Mouse (Mus musculus): Measurements from ENCODE around the gene Hist1h1e. TPM values are rescaled to one million over a fixed set of nuclear protein-coding genes. Genes with fewer than 3 reads are reported as not detected.
"Not testable (repeated sequence)": the region's sequence is repeated elsewhere in the genome, so short reads cannot be mapped to it uniquely, and the experiment has no call there.

The Hist1h1e gene
- total RNA-seq, 2 experiments from 2014 or later = 38.1 to 46.3 TPM

GRCm38 (mm10) chr13:23593051-23593770, 29.1 kb downstream of the Hist1h1e start:
- intact Hi-C loops (cut with DNase I) = no loop called here
- no peak for DNase-seq

- no peak for DNase-seq
- intact Hi-C loops (cut with DNase I) = no loop called here
These were observed 29.7 kb downstream of the Hist1h1e start for GRCm38 (mm10) chr13:23592614-23593013.

GRCm38 (mm10) chr13:23591886-23592285, 30.5 kb downstream of the Hist1h1e start:
- DNase-seq; intact Hi-C loops (cut with DNase I): not testable (repeated sequence)

GRCm38 (mm10) chr13:23591206-23591605, 31.2 kb downstream of the Hist1h1e start:
- intact Hi-C loops (cut with DNase I) = no loop called here
- no peak for DNase-seq

- no peak for DNase-seq
- intact Hi-C loops (cut with DNase I) = loop anchor here (5.0 to 10.0 kb wide), 3 partner anchors 150 to 1872 kb away; partner anchors contain the start of genes Hist1h1b, Hist1h1c, Hist1h2ai and Hist1h2an
These were observed 35.5 kb downstream of the Hist1h1e start for GRCm38 (mm10) chr13:23586940-23587225.

- intact Hi-C loops (cut with DNase I) = loop anchor here (5.0 to 10.0 kb wide), 3 partner anchors 151 to 1872 kb away; partner anchors contain the start of genes Hist1h1b, Hist1h1c, Hist1h2ai and Hist1h2an
- DNase-seq = no peak
These were observed 36.0 kb downstream of the Hist1h1e start for GRCm38 (mm10) chr13:23586099-23586939.

- intact Hi-C loops (cut with DNase I) = loop anchor here (1.0 to 10.0 kb wide), 5 partner anchors 37 to 1871 kb away; partner anchors contain the start of genes Hist1h1b, Hist1h1c, Hist1h1e and Hist1h2ai
These were observed 36.8 kb downstream of the Hist1h1e start for GRCm38 (mm10) chr13:23585442-23586098.

GRCm38 (mm10) chr13:23585029-23585441, 37.3 kb downstream of the Hist1h1e start:
- intact Hi-C loops (cut with DNase I) = loop anchor here (1.0 to 10.0 kb wide), 5 partner anchors 38 to 1870 kb away; partner anchors contain the start of genes Hist1h1b, Hist1h1c, Hist1h1e and Hist1h2ai
- peak; percentile 73 to 80 for DNase-seq

More at GRCm38 (mm10) chr13:23585442-23586098, 36.8 kb downstream of the Hist1h1e start:
- peak; percentile 68 to 75 for DNase-seq

- intact Hi-C loops (cut with DNase I) = loop anchor here (2.0 to 10.0 kb wide), 8 partner anchors 38 to 1870 kb away; partner anchors contain the start of genes Hist1h1b, Hist1h1e, Hist1h1t and Hist1h2ac
- no peak for DNase-seq
These were observed 38.0 kb downstream of the Hist1h1e start for GRCm38 (mm10) chr13:23584331-23584730.

- intact Hi-C loops (cut with DNase I) = loop anchor here (2.0 to 10.0 kb wide), 8 partner anchors 39 to 1869 kb away; partner anchors contain the start of genes Hist1h1b, Hist1h1e, Hist1h1t and Hist1h2ac
- no peak for DNase-seq
These were observed 38.8 kb downstream of the Hist1h1e start for GRCm38 (mm10) chr13:23583387-23584068.

GRCm38 (mm10) chr13:23582219-23583056, 39.9 kb downstream of the Hist1h1e start:
- DNase-seq = no peak
- intact Hi-C loops (cut with DNase I) = loop anchor here (5.0 to 10.0 kb wide), 7 partner anchors 50 to 1868 kb away; partner anchors contain the start of genes Hist1h1b, Hist1h1t, Hist1h2ac and Hist1h2af

- intact Hi-C loops (cut with DNase I) = loop anchor here (5.0 to 10.0 kb wide), 7 partner anchors 49 to 1867 kb away; partner anchors contain the start of genes Hist1h1b, Hist1h1t, Hist1h2ac and Hist1h2af
- peak; percentile 97 to 98 for DNase-seq
These were observed 40.7 kb downstream of the Hist1h1e start, which contains the start of gene Hist1h4d for GRCm38 (mm10) chr13:23581408-23582218. Gene Hist1h4d (plus strand): TSS chr13:23581598.

GRCm38 (mm10) chr13:23577835-23578234, 44.5 kb downstream of the Hist1h1e start:
- intact Hi-C loops (cut with DNase I) = no loop called here
- DNase-seq = no peak

- intact Hi-C loops (cut with DNase I) = no loop called here
These were observed 45.3 kb downstream of the Hist1h1e start for GRCm38 (mm10) chr13:23576906-23577639.

GRCm38 (mm10) chr13:23576351-23576881, 45.9 kb downstream of the Hist1h1e start:
- DNase-seq = no peak
- intact Hi-C loops (cut with DNase I) = no loop called here

More at GRCm38 (mm10) chr13:23576906-23577639, 45.3 kb downstream of the Hist1h1e start:
- no peak for DNase-seq

- DNase-seq; intact Hi-C loops (cut with DNase I): not testable (repeated sequence)
These were observed 46.5 kb downstream of the Hist1h1e start for GRCm38 (mm10) chr13:23575864-23576313.

All from heart, postnatal 36 days (tissue).